Mouse (Mus musculus) limb, embryonic 13.5 days (tissue): ENCODE measurements around the gene Adamts9. TPM values are rescaled to one million over a fixed set of nuclear protein-coding genes. Genes with fewer than 3 reads are reported as not detected.
A peak's percentile ranks its signal among the peaks of the same experiment; 100 is the strongest.

Experiments
- ATAC-seq: fragments of 200-750 bp; cut with Nextera tagmentation; 2 replicates; pipeline ENCODE4 v1.8.0; 2017; ENCODE audit warnings: low read depth, moderate number of reproducible peaks, moderate TSS enrichment; ENCODE audit not compliant: low FRiP score
- H3K27ac ChIP-seq: fragments of 300-500 bp; sonication (generic); 2 replicates; pipeline ENCODE4 v1.5.1; 2015; ENCODE audit warnings: inconsistent platforms, mild to moderate bottlenecking, moderate library complexity
- H3K27me3 ChIP-seq: fragments of 300-500 bp; sonication (generic); 2 replicates; pipeline ENCODE4 v1.6.1; 2015; ENCODE audit warnings: mild to moderate bottlenecking, inconsistent platforms
- H3K36me3 ChIP-seq: fragments of 300-500 bp; sonication (generic); 2 replicates; pipeline ENCODE4 v1.6.1; 2015; ENCODE audit warnings: inconsistent platforms, mild to moderate bottlenecking, moderate library complexity
- H3K4me1 ChIP-seq: fragments of 300-500 bp; sonication (generic); 2 replicates; pipeline ENCODE4 v1.6.1; 2015; ENCODE audit warnings: inconsistent platforms
- H3K4me2 ChIP-seq: fragments of 300-500 bp; sonication (generic); replicated peaks from 2 replicates; pipeline ENCODE4 v1.6.1; 2015; ENCODE audit warnings: inconsistent platforms, mild to moderate bottlenecking, moderate library complexity
- H3K4me3 ChIP-seq: fragments of 300-500 bp; sonication (generic); 2 replicates; pipeline ENCODE4 v1.5.1; 2015; ENCODE audit warnings: moderate library complexity, mild to moderate bottlenecking, inconsistent platforms
- H3K9ac ChIP-seq: fragments of 300-500 bp; sonication (generic); 2 replicates; pipeline ENCODE4 v1.6.1; 2015; ENCODE audit warnings: mild to moderate bottlenecking, inconsistent platforms
- H3K9me3 ChIP-seq: fragments of 300-500 bp; sonication (generic); 2 replicates; pipeline ENCODE4 v1.6.1; 2016; ENCODE audit warnings: inconsistent platforms
- WGBS: fragments of 180-500 bp; shearing (Covaris S2); methylation state at CpG from one replicate; pipeline ENCODE4 v1.1.7; 2015; 5-methylcytosine and 5-hydroxymethylcytosine counted together
- polyA plus RNA-seq: library from polyadenylated mRNA; unstranded; fragments of >200 nt; fragmentation: Nextera tagmentation; extraction: Ambion mirVana; gene quantifications from 2 replicates; pipeline ENCODE4 v1.2.1, GENCODE M21; 2015

Gene Adamts9
- 11.4 and 11.6 TPM in 2 replicates for polyA plus RNA-seq

DNA sequence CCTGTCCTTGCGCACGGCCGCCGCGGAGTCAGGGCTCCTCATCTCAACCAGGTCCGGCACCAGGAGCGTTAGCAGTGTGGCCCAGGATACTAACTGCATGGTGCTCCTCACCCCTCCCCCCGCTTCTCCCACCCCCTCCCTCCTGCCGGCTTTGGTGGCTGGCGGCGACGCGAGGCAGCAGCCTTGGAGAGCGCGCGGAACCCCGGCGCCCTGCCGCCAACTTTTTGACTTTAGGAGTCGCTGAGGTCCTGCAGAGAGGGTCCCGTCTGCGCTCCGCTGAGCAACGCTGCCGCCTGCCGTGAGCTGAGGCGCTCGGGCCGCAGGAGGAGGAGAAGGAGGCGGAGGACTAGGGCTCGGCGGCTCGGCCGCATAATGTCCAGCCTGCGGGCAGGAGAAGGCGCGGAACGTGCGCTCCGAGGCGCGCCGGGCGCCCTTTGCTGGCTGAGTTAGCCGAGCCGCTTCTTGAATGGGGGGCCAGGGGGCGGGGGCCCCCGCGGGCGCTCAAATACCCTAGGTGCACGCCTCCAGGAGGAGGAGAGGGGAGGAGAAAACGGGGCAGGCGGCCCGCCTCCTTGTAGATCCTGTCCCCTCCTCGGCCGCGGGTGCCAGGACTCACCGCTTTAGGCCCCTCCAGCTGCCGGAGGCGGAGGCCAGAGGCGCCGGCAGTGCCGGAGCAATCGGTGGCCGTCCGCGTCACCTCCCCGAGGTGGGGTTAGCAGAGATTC lies at the start of gene Adamts9:
TSS of gene Adamts9 (minus strand) at position 436 of the 725 bp plus-strand sequence.
- Histone ChIP-seq H3K4me2 (peak within 1 kb of the TSS; percentile 92), H3K4me1 (peaks cover 32% of the 10 kb centered on the region), H3K27ac (peak within 1 kb of the TSS; percentile 91), H3K9me3 (peaks cover 6% of the 10 kb centered on the region; the same call in 1 of the 2 replicates), H3K4me3 (peak within 1 kb of the TSS; percentile 68), H3K36me3 (no peaks in the 10 kb centered on the region), H3K9ac (peak within 1 kb of the TSS; percentile 82), H3K27me3 (peaks cover 28% of the 10 kb centered on the region)
- ATAC-seq, result peak; percentile 79
- WGBS, result under 1% methylated on average over 58 of the region's 68 CpGs

DNA sequence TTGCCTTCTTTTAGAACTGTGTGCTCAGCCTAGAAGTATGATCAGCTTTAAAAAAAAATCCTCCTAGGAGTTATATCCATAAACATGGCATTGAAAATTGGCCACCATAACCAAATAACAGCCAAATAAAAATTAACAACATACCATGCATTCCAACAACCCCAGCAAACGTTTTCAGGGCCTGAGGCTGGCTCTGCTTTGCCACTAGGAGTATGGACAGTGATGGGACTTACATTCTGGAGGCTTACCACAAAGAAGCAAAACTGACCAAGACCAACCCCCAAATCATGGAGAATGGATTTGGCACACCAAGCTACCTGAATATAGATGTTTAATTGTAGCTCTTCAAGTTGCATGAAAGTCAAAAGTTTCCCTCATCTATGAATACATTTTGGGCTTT lies 48.3 kb upstream of the Adamts9 start:
- Histone ChIP-seq H3K36me3 (no peaks in the 10 kb centered on the region), H3K27ac (no peak overlapping the region; the same call in 1 of the 2 replicates), H3K27me3 (no peaks in the 10 kb centered on the region), H3K9ac (no peak overlapping the region), H3K9me3 (0 out of 2 replicates have a peak, but pooled peaks cover 2% of the 10 kb centered on the region), H3K4me3 (no peak overlapping the region), H3K4me1 (peaks cover 25% of the 10 kb centered on the region), H3K4me2 (no peak overlapping the region)
- no peak for ATAC-seq
- 14% methylated on average over 1 of the region's 1 CpGs for WGBS

DNA sequence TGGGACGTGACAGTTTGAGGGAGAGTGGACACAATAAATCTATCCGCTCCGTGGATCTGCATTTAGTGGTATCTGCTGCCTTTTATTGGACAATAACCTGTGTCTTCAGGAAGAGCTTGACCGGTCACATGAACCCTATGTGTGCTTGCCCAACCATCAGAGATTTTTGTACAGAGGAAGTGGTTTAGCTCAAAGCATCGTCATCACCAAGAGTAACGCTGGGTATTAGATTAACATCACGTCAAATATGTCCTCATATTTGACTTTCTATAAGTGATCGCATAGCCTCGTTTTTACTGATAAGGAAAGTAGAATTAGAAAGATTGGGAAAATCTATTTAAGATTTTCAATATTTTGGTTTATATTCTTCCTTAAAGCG lies 45.3 kb upstream of the Adamts9 start:
- Histone ChIP-seq H3K4me1 (peaks cover 25% of the 10 kb centered on the region), H3K4me2 (no peak overlapping the region), H3K9me3 (0 out of 2 replicates have a peak, but pooled peaks cover 2% of the 10 kb centered on the region), H3K36me3 (no peaks in the 10 kb centered on the region), H3K9ac (no peak overlapping the region), H3K4me3 (no peak overlapping the region), H3K27me3 (no peaks in the 10 kb centered on the region), H3K27ac (no peak overlapping the region)
- 84% methylated on average over 10 of the region's 10 CpGs for WGBS
- ATAC-seq, result no peak

DNA sequence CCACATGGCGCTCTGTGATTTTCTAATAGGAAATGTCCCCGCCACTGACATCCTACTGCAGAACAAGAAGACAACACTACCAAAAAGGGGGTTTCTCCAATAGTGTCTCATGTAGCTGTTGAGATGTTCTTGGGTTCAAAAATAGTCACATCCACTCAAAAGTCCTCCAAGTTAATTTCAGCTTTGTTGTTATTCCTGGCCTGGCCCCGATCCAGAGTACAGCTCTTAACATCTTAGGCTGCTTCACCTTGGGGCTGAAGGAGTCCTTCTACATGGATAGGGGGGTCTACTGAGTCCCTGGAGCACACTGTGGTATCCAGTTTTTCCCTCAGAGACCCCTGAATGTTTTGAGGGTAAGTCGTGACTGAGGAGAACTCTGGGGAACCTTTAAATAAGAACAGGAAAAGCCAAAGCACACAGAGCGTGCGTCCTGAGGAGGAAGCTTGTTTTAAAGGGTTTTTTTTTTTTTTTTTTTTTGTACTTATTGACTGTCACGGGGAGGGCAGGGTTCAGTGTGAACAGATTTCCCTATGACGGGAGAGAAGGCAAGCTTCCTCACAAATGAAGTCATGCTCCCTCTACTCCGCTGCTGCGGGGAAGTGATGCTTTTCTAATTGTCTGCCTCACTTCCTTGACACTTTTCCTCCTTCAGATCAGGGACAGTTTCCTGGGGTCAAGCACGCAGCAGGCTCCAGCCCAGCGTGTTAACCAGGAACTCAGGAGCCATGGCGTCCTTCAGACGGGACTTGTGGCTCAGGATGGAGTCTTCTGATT lies 44.7 kb upstream of the Adamts9 start:
- H3K4me3 ChIP-seq, result no peak overlapping the region
- whole genome bisulfite sequencing, result 58% methylated on average over 14 of the region's 14 CpGs
- 0 out of 2 replicates have a peak, but pooled peaks cover 2% of the 10 kb centered on the region for H3K9me3 ChIP-seq
- H3K36me3 ChIP-seq, result no peaks in the 10 kb centered on the region
- no peak overlapping the region for H3K4me2 ChIP-seq
- no peak for ATAC-seq
- no peak overlapping the region for H3K9ac ChIP-seq
- H3K27me3 ChIP-seq, result no peaks in the 10 kb centered on the region
- no peak overlapping the region for H3K27ac ChIP-seq
- peaks cover 25% of the 10 kb centered on the region for H3K4me1 ChIP-seq

DNA sequence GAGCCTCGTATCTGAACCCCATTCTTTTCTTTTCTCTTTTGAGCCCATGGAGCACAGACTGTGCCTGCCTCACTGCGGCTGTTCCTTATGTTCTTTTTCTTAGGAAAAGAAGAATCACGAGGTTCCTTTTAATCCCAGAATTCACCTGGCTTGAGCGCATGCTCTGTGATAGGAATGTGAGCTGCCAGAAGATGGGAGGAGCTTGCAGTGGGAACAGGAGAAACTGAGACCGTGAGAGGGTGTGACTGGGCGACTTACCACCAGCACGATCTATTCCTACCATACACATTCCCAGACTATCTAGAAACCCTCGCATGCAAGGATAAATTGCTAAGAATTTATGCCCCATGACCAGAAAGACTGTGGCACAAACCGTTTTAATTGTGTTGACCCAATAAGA lies 44.1 kb upstream of the Adamts9 start:
- no peak overlapping the region for H3K27ac ChIP-seq
- WGBS, result 75% methylated on average over 9 of the region's 9 CpGs
- H3K4me1 ChIP-seq, result peaks cover 25% of the 10 kb centered on the region
- H3K9me3 ChIP-seq, result 0 out of 2 replicates have a peak, but pooled peaks cover 2% of the 10 kb centered on the region
- no peak overlapping the region for H3K4me3 ChIP-seq
- no peak overlapping the region for H3K4me2 ChIP-seq
- H3K27me3 ChIP-seq, result no peaks in the 10 kb centered on the region
- H3K9ac ChIP-seq, result no peak overlapping the region
- ATAC-seq, result no peak
- H3K36me3 ChIP-seq, result no peaks in the 10 kb centered on the region

DNA sequence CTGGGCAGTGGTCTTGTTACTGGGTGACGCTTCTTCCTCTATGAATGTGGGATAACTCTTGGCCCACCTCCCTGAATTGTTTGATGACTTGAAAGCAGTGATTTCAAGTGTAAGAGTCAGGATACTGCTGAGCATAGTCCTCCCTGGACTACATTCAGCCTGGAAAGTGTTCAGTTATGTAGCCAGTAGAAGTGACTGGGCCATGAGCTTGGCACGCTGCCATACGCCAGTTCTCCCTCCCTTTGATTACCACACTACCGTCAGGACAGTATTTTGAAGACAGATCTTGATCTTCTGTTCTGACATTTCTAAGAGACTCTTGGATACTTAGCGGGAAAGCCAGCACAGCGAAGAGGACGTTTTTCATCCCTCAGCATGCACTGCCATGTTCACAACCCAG lies 40.1 kb upstream of the Adamts9 start:
- Histone ChIP-seq H3K9ac (no peak overlapping the region), H3K27ac (no peak overlapping the region), H3K4me3 (no peak overlapping the region), H3K27me3 (no peaks in the 10 kb centered on the region), H3K36me3 (no peaks in the 10 kb centered on the region), H3K4me1 (peaks cover 8% of the 10 kb centered on the region), H3K4me2 (no peak overlapping the region), H3K9me3 (no peaks in the 10 kb centered on the region)
- 85% methylated on average over 7 of the region's 7 CpGs for WGBS
- ATAC-seq, result no peak

DNA sequence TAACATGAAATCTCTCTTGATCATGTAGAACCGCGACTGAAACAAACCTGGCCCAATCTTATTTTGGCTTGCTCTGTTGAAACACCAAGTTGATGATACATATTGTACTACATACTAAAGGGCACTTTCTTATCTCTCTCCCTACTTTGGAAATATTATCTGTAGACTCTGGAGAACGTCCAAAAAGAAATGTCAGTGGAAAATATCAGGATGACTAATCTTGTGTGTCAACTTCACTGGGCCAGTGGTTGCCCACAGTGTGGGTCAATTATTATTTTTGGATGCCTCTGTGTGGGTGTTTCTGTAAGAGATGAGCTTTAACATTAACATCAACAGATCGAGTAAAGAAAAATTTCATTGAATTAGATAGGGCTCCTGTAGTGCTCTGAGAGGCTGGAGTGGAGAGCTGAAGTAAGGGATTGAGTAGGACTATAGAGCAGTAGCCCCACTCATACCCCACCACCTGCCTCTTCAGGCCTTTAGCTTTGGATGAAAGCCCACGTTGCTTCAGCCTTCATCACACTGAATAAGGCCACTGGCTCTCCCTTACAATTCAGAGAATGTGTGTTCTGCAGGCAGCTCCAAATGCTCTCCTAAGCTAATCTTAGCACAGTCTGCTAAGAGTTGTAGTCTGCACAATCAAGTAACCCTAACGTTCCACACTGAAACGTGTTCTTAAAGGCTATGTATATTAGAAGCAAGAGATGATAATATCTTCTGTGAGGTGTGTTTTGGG lies 38.3 kb upstream of the Adamts9 start:
- no peak for ATAC-seq
- Histone ChIP-seq H3K36me3 (no peaks in the 10 kb centered on the region), H3K4me1 (no peaks in the 10 kb centered on the region), H3K4me2 (no peak overlapping the region), H3K9me3 (no peaks in the 10 kb centered on the region), H3K4me3 (no peak overlapping the region), H3K9ac (no peak overlapping the region), H3K27me3 (no peaks in the 10 kb centered on the region), H3K27ac (no peak overlapping the region)
- 89% methylated on average over 7 of the region's 7 CpGs for WGBS

DNA sequence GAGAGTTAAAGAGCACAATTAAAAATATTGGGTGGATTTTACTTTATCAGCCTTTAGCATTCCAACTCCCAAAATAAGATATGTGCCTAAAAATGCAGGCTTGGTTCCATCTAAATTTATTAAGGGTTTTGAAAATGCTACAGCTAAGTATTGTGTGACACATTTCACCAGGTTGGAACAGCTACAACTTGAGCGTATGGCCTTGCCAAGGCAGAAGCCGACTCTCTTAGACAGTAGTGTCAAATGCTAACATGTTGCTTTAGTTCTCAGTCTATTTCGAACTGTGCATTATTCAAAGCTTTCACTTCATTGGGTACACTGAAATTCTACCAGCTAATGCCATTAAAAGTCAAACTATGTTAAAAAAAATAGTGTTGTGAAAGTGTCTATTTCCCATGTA lies 30.0 kb upstream of the Adamts9 start:
- no peaks in the 10 kb centered on the region for H3K9me3 ChIP-seq
- no peaks in the 10 kb centered on the region for H3K36me3 ChIP-seq
- 86% methylated on average over 3 of the region's 3 CpGs for WGBS
- no peak overlapping the region for H3K9ac ChIP-seq
- H3K27me3 ChIP-seq, result no peaks in the 10 kb centered on the region
- H3K4me3 ChIP-seq, result no peak overlapping the region
- H3K4me1 ChIP-seq, result peaks cover 8% of the 10 kb centered on the region
- H3K27ac ChIP-seq, result no peak overlapping the region
- no peak for ATAC-seq
- H3K4me2 ChIP-seq, result no peak overlapping the region

DNA sequence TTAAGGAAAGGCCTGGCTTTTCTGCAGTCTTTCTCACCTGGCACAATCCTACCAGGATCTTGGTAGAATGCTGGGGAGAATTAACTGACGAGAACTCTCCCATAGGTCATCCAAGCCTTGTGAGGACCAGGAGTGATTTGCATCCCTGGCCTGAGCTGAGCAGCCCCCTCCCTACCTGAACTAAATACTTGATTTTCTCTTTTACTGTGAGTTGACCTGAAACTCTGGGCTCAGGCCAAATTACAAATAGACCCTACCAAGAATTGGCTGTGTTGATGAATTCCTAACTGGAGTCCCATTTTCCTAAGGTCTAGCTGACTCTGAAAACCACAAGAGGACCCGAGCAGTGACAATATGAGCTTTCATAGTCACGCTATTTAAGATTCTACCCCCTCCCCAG lies 25.4 kb upstream of the Adamts9 start:
- H3K9me3 ChIP-seq, result no peaks in the 10 kb centered on the region
- no peak overlapping the region for H3K4me3 ChIP-seq
- no peak overlapping the region for H3K4me2 ChIP-seq
- H3K27me3 ChIP-seq, result no peaks in the 10 kb centered on the region
- 55% methylated on average over 3 of the region's 3 CpGs for WGBS
- H3K36me3 ChIP-seq, result no peaks in the 10 kb centered on the region
- no peak for ATAC-seq
- H3K27ac ChIP-seq, result peak overlapping the region; percentile 52; the same call in 1 of the 2 replicates
- H3K9ac ChIP-seq, result no peak overlapping the region
- H3K4me1 ChIP-seq, result peaks cover 11% of the 10 kb centered on the region

DNA sequence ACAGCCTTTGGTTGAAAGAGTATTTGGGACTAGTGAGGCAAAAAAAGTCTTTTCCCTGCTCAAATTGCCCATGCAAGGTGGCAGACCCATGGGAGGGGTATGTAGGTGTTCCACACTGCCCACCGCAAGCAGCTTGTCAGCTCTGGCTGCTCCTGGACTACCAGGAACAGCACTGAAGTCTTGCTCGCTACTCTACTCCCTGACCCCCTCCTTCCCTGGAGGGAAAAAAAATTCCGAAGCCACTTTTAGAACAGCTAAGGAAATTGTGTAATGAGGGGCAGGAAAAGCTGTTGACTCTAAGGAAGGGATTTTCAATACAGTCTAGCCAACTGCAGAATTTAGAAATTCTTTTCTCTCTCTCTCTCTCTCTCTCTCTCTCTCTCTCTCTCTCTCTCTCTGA lies 24.9 kb upstream of the Adamts9 start:
- Histone ChIP-seq H3K27me3 (no peaks in the 10 kb centered on the region), H3K9me3 (no peaks in the 10 kb centered on the region), H3K4me1 (peaks cover 11% of the 10 kb centered on the region), H3K4me3 (no peak overlapping the region), H3K9ac (no peak overlapping the region), H3K36me3 (no peaks in the 10 kb centered on the region), H3K27ac (no peak overlapping the region; the same call in 1 of the 2 replicates), H3K4me2 (no peak overlapping the region)
- ATAC-seq, result no peak
- WGBS, result 60% methylated on average over 3 of the region's 3 CpGs

DNA sequence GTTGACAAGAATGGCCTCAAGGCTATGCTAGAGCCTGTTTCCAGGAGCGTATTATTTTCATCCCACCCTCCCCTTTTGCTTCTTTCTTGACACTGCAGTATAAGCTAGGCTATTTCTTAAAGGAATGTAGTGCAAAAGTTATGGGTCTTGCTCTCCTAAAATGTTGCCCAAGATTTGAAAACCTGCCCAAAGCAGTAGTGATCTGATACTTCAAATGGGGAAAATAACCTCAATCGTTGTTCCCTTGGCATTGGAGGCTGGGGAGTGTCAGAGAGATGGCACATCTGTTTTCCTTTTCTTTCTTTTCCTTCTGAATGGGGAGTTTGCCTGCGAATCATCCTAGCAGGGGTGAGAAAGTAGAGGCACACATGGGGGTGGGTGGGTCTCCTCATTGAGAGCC lies 19.7 kb upstream of the Adamts9 start:
- no peak for ATAC-seq
- Histone ChIP-seq H3K9ac (no peak overlapping the region), H3K36me3 (no peaks in the 10 kb centered on the region), H3K27ac (no peak overlapping the region), H3K9me3 (no peaks in the 10 kb centered on the region), H3K4me1 (0 out of 2 replicates have a peak, but pooled peaks cover 6% of the 10 kb centered on the region), H3K27me3 (no peaks in the 10 kb centered on the region), H3K4me2 (no peak overlapping the region), H3K4me3 (no peak overlapping the region)
- 72% methylated on average over 3 of the region's 3 CpGs for WGBS

DNA sequence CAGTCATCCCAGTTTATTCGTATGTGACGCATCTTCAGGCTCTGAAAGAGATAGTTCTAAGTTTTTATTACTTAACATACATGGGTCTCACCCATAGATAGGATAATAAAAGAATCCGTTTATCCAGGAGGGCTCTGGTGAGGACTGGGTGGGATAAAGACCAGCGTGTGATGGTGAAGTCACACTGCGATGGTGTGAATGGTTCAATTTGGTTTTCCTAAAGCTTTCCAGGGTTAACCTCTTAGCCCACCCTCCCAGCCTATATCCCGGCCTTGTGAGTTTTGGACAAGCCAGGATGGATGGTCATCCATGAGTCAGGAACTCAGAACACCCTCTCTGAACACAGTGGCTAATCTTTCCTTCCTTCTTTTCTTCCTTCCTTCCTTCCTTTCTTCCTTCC lies 17.7 kb upstream of the Adamts9 start:
- 87% methylated on average over 6 of the region's 6 CpGs for WGBS
- H3K4me1 ChIP-seq, result 0 out of 2 replicates have a peak, but pooled peaks cover 6% of the 10 kb centered on the region
- H3K4me3 ChIP-seq, result no peak overlapping the region
- H3K36me3 ChIP-seq, result no peaks in the 10 kb centered on the region
- no peak overlapping the region for H3K9ac ChIP-seq
- no peaks in the 10 kb centered on the region for H3K27me3 ChIP-seq
- no peak overlapping the region for H3K4me2 ChIP-seq
- ATAC-seq, result no peak
- no peak overlapping the region for H3K27ac ChIP-seq
- no peaks in the 10 kb centered on the region for H3K9me3 ChIP-seq
